Mouse (Mus musculus): ENCODE measurements around the gene Arfgap3.

DNA sequence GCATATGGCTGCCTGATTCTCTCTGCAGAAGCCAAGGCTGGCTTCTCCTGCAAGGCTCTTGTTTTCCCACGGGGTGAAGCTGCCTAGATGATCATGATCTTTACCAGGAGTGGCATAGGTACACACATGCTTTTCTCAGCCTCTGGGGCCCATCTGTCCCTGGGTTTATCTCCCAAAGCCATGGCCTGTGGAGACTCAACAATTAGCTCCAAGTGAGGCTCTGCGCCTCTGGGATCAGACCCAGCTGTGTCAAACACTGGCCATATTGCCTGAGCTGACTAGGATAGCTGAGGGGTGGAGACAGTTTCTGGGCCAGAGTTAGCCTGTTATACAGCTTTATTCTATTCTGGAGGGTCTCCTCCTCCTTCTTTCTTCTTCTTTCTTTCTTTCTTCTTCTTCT is 59.1 kb downstream of the Arfgap3 start:
- TF ChIP-seq CTCF (conservative IDR thresholded peaks at IDR 0.05; ENCODE audit: low read length): no peak
- TF ChIP-seq POU5F1 (IDR thresholded peaks at IDR 0.05; ENCODE audit: borderline replicate concordance, low read length): no peak

Data from E14TG2a.4 (cell line).